Mouse (Mus musculus) liver (tissue): ENCODE measurements at regions not wholly inside any gene's neighbourhood (a gene's known extent, or its start where the extent isn't known, plus 50 kb on each side); places are given as distances from the start of the nearest gene placed in this dataset.

ENCODE experiments used
- DNase-seq: peaks from one replicate; pipeline ENCODE4 v3.0.0-alpha.2; 2020; ENCODE audit warnings: mixed read lengths

GRCm38 (mm10) chr1:76130353-76130752 lies 584.3 kb downstream of the Slc4a3 start:
- DNase-seq = peak; percentile 14

DNA sequence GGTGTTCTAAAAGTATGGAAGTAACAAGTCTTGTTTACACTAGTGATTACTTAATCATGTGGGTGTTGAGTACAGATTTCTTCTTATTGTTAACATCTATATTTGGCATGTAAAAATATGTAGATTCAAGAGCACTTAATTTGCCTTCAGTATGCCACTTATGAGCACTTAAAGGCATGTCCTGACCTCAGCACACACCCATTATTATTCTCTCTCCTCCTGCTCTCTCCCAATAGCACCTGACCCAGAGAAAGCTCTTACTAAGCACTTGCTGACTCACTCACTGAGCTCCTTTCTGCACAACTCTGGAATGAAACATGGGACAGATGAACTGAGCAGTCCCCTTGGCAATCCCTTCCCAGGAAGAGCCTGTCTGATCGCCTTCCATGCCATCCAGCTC lies 590.7 kb downstream of the Slc4a3 start:
- no peak for DNase-seq

DNA sequence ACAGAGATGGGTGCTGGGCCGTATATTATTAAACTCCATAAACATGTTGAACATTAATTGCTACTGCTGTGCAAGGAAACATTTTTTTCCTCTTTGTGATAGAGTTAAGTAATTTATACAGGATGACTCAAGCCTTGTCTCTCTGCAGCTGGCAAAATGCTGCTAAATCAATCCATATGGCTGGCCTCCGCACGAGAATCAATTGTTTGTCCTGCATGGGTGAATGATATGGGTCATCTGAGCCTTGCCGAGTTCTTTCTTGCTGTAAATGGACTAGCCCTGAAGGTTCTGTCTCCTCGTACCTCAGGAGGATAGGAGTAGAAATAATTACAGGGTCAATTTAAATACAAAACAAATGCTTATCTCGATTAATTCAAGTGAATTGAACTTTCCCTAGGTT lies 591.6 kb downstream of the Slc4a3 start:
- DNase-seq = no peak

DNA sequence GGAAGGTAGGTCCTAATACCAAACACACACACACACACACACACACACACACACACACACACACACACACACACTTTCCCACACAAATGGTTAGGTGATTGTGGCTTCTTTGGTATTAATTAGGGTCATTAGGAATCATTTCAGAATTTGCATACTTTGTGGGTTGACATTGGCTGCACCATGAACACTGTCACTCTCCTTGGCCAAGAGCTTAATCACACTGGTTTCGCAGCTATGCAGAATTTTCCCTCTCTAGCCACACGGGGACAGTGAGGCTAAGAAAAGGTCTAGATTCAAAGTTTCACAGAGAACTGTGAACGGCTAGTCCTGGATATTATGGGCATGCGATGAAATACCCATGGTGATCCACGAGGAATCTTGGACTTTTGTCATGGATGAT lies 597.5 kb downstream of the Slc4a3 start:
- no peak for DNase-seq

GRCm38 (mm10) chr1:76148963-76149362 lies 602.9 kb downstream of the Slc4a3 start:
- DNase-seq = no peak

GRCm38 (mm10) chr1:76156291-76156690 lies 610.2 kb downstream of the Slc4a3 start:
- no peak for DNase-seq

DNA sequence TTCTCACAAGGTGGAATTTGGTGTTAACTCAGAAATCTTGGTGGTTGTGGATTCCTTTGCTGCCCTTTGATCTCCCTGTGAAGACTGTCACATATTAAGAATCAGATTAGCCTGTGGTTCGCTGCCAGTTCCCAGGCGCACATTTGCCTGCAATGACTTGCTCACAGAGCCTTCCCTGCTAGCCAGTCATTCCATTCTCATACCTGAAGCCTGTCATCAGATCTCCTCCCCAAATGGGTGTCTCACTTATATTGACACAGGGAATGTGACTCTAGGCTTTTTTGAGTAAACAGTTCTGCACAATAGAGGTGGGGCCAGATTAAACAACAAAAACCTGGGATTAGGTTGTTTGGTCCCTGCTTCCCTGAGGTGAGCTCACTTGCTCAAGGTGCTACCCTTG lies 621.4 kb downstream of the Slc4a3 start:
- DNase-seq = no peak

- DNase-seq = no peak
Measured at GRCm38 (mm10) chr1:76181181-76181580, 635.1 kb downstream of the Slc4a3 start.

- no peak for DNase-seq
Measured at GRCm38 (mm10) chr1:76194844-76195243, 648.8 kb downstream of the Slc4a3 start.

- DNase-seq = no peak
Measured at GRCm38 (mm10) chr1:76197651-76198050, 651.6 kb downstream of the Slc4a3 start.

GRCm38 (mm10) chr1:76200906-76201305 lies 654.8 kb downstream of the Slc4a3 start:
- DNase-seq = no peak

GRCm38 (mm10) chr1:76212486-76212885 lies 666.4 kb downstream of the Slc4a3 start:
- no peak for DNase-seq

GRCm38 (mm10) chr1:76244721-76245120 lies 698.7 kb downstream of the Slc4a3 start:
- DNase-seq = no peak

DNA sequence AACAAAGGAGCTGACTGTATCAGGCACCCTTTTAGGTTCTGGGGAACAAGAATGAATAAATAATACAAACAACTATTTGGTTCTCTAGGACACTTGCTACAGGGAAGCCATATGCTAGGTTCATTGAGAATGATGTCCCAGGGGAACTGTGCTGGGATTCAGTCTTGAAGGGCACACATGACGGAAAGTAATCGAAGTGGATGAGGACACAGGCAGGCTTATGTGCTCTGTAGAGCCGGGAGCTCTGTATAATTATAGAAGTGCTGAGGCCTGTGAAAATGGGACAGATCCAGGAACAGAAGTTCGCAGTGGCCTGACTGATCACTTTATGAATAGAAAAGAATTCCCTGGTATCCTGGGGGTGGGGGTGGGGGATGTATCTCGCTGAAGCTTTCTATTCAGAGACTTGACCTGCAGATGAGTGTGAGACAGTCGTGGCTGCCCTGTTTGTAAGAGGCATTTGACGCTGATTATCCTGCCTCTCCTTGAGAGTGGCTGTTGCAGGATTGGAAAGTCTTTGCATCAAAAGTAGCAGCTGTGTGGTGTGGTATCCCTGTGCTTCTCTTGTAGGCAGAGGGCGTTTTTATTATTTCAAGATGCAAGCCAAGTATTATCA lies 700.2 kb downstream of the Slc4a3 start:
- DNase-seq = no peak

DNA sequence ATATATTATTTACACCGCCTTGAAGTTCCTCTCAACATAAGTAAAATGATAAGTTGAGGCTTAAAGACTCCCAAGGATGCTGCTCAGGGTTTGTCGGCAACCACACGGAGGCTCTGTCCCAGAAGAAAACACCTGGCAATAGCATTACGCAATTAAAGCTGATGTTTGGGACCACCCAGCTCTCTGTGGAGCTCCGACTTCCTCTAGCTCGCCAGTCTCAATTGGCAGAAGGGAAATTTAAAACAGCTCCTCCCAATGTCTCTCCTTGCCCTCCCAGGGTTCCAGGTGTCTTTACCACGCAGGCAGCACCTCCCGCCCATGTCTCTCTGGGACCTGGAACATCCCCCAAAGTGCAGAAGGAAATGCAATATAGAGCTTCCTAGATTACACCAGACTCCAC lies 701.1 kb downstream of the Slc4a3 start:
- DNase-seq = no peak

- no peak for DNase-seq
Measured at GRCm38 (mm10) chr1:76258217-76258616, 712.2 kb downstream of the Slc4a3 start.

GRCm38 (mm10) chr1:76276148-76276547 lies 730.1 kb downstream of the Slc4a3 start:
- DNase-seq = no peak

GRCm38 (mm10) chr1:76276624-76277023 lies 730.6 kb downstream of the Slc4a3 start:
- no peak for DNase-seq

DNA sequence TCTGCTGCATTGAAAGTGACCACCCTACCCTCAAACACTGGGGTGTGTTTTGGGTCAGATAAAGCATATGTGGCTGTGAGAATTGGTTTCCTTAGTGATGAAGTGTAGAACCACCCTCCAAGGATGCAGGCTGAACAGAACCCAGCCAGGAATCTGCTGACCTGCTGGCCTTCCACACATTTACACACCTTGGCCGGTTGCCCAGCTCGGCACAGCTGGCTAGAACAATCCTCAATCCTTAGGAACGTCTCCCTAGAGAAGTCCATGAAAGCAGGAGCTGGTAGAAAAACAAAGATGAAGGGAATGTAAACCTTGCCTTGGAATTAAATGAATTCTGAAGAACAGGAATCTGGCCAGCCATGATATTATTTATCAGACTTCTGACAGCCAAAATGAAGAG lies 737.3 kb downstream of the Slc4a3 start:
- peak; percentile 39 for DNase-seq

GRCm38 (mm10) chr1:76322943-76323559 lies 777.0 kb downstream of the Slc4a3 start:
- no peak for DNase-seq

DNA sequence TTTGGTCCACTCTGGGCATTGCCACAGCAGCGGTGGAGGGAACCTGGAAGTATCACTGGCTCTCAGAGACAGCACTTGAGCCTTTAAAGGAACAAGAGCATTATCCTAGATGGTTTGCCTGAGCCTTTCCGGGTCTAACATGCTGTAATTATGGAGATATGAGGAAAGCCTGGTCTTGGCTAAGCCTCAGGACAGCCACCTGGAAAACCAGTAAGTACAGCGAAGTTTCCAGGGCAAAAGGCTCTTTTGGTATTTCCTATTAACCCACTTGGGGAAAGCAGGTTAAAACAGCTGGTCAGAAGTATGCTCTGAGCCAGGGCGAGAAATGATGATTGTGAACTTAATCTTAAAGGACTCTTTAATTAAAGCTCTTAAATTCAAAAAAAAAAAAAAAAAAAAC lies 777.5 kb downstream of the Slc4a3 start:
- DNase-seq = no peak

GRCm38 (mm10) chr1:76336011-76336410 lies 789.9 kb downstream of the Slc4a3 start:
- DNase-seq = no peak

DNA sequence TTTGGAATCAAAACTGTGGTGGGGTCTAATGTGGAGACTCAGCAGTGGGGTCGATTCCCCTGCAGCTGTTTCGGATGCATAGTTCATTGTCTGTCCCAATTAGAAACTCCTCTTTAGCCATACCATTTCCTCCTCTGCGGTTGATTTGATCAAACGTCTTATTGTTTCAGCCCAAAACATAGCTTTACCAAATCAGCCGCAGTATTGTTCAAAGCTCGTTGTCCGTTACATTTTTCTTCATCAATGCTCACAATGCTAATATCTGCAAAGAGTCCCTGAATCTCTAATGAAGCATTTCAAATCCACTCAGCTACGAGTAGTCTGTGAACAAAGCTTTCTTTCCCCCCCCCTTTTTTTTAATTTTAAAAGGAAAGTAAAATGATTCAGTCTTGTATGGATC lies 816.0 kb downstream of the Slc4a3 start:
- no peak for DNase-seq

- no peak for DNase-seq
Measured at GRCm38 (mm10) chr1:76373931-76374330, 827.9 kb downstream of the Slc4a3 start.

GRCm38 (mm10) chr1:76378154-76378553 lies 832.1 kb downstream of the Slc4a3 start:
- no peak for DNase-seq
